23 mouse cellular contexts compared by ENCODE assay signal in the genomic region with DNA sequence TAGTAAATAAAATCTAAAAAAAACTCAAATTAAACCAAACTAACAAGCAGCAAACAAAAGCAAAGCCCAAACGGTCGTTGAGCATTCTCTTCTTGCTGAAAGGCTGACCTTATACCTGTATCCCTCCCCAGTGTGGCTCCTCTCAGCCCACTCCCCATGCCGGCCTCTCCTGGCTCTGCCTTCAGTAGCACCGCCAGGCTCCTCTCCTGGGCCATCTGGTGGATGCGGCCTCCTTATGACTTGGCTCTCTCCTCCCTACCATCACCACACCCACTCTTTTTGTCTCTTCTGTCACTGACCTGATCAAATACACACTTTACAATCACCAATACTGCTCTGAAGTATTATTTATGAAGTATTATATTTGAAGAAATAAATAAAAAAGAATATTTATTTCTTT.
DNase-seq lines count a peak whose midpoint lies in the region; ATAC-seq and TF ChIP-seq lines count a peak whose summit lies in the region.
"Had no signal": no experiment of that assay in that cellular context is flagged by ENCODE, and none has a peak within 500 bp of the region (broad histone marks: within the 10 kb centered on the region; RNA-seq: fewer than 3 reads in every experiment).

No protein-coding gene starts in this region.

- peaks cover 47% of the 10 kb centered on the region for H3K4me1 ChIP-seq in cerebellum, adult 2 months (ENCODE audit: control insufficient read depth, insufficient read depth, low read length)
- H3K4me1 ChIP-seq in neural tube, embryonic 15.5 days: 0 out of 2 replicates have a peak, but pooled peaks cover under 1% of the 10 kb centered on the region
- H3K4me1 ChIP-seq: embryonic facial prominence, embryonic 12.5 days; hindbrain, embryonic 12.5 days had no signal

- H3K27ac ChIP-seq in cerebellum, adult 2 months (ENCODE audit: insufficient read depth, low read length): peak overlapping the region; percentile 56
- no peak overlapping the region for H3K27ac ChIP-seq in neural tube, embryonic 15.5 days (replicated peaks)
- H3K27ac ChIP-seq: embryonic facial prominence, embryonic 12.5 days; forebrain, embryonic 15.5 days; heart, adult 2 months; heart, embryonic 13.5 days; hindbrain, embryonic 12.5 days had no signal

- no peaks in the 10 kb centered on the region for H3K27me3 ChIP-seq in cerebellum, adult 2 months (ENCODE audit: control insufficient read depth, insufficient read depth, low read length)
- H3K27me3 ChIP-seq in neural tube, embryonic 15.5 days (replicated peaks): no peaks in the 10 kb centered on the region
- H3K27me3 ChIP-seq: CH12.LX; embryonic facial prominence, embryonic 12.5 days; forebrain, embryonic 15.5 days; heart, embryonic 13.5 days; hindbrain, embryonic 12.5 days; Patski had no signal

- peak; percentile 56 for DNase-seq in left cerebral cortex, postnatal 4 days
- no peak for DNase-seq in left cerebral cortex, adult 18-20 months (ENCODE audit: low spot score in 2 of 2)
- DNase-seq in cerebellum, adult 2 months: peak; percentile 77 to 87
- DNase-seq in cerebellum, postnatal 10 days: peak; percentile 87 to 89
- no peak for DNase-seq in kidney, postnatal 36 days
- DNase-seq in right cerebral cortex, postnatal 25 days: no peak
- DNase-seq: adrenal gland, adult 2 months; adrenal gland, postnatal 25 days; gastrocnemius, postnatal 10 days; heart, adult 2 months; heart, postnatal 36 days; kidney, adult 8-10 months had no signal

- H3K4me2 ChIP-seq in neural tube, embryonic 15.5 days: no peak overlapping the region
- H3K4me2 ChIP-seq: embryonic facial prominence, embryonic 12.5 days; forebrain, embryonic 15.5 days; heart, embryonic 13.5 days; hindbrain, embryonic 12.5 days had no signal

- no peak for TF ChIP-seq POLR2A in cerebellum, adult 2 months (IDR thresholded peaks at IDR 0.05; ENCODE audit: borderline replicate concordance, insufficient read depth, low read length)

- no peak overlapping the region for H3K4me3 ChIP-seq in cerebellum, adult 2 months (replicated peaks; ENCODE audit: insufficient read depth, low read depth, low read length)
- no peak overlapping the region for H3K4me3 ChIP-seq in neural tube, embryonic 15.5 days (replicated peaks)
- H3K4me3 ChIP-seq: embryonic facial prominence, embryonic 12.5 days; forebrain, embryonic 15.5 days; heart, adult 2 months; heart, embryonic 13.5 days; hindbrain, embryonic 12.5 days had no signal

- intact Hi-C loops in left cerebral cortex, postnatal 4 days (cut with DNase I): loop anchor here (10.0 kb wide), 1 partner anchor 62 kb away; the partner anchor contains the start of gene Crtc3

- H3K9ac ChIP-seq in neural tube, embryonic 15.5 days (replicated peaks): no peak overlapping the region
- H3K9ac ChIP-seq: embryonic facial prominence, embryonic 12.5 days; forebrain, embryonic 15.5 days; heart, embryonic 13.5 days; hindbrain, embryonic 12.5 days had no signal

- no peaks in the 10 kb centered on the region for H3K9me3 ChIP-seq in neural tube, embryonic 15.5 days (replicated peaks)
- H3K9me3 ChIP-seq: embryonic facial prominence, embryonic 12.5 days; forebrain, embryonic 15.5 days; heart, embryonic 13.5 days; hindbrain, embryonic 12.5 days had no signal

- no peak for ATAC-seq in neural tube, embryonic 15.5 days (ENCODE audit: low FRiP score)
- ATAC-seq: activated CD4-positive, CD25-positive, alpha-beta regulatory T cell, adult 4 months; forebrain, embryonic 15.5 days; hindbrain, embryonic 16.5 days; inflammation-experienced regulatory T-cells, adult 6 months; intestine, postnatal 0 days; Patski had no signal

- H3K36me3 ChIP-seq in neural tube, embryonic 15.5 days: peaks cover 13% of the 10 kb centered on the region
- H3K36me3 ChIP-seq: hindbrain, embryonic 12.5 days had no signal

- WGBS in cerebellum, adult 2 months: 20% methylated on average over 5 of the region's 5 CpGs
- 84% methylated on average over 5 of the region's 5 CpGs for WGBS in neural tube, embryonic 15.5 days

- TF ChIP-seq CTCF in cerebellum, adult 2 months (IDR thresholded peaks at IDR 0.05; ENCODE audit: borderline replicate concordance, insufficient read depth, low read depth, low read length): 0 out of 2 replicates have a peak, but pooled peaks have one; percentile 20

Comparison
In these comparisons a context has a peak if more than half of its experiments do, and no peak if none do; other contexts are left out.
1. DNase-seq: peak in left cerebral cortex, postnatal 4 days (single experiment), cerebellum, adult 2 months (2 of 2) and cerebellum, postnatal 10 days (2 of 2); none in left cerebral cortex, adult 18-20 months (0 of 2), kidney, postnatal 36 days (0 of 2) and right cerebral cortex, postnatal 25 days (single experiment).